Mouse (Mus musculus): ENCODE measurements around the gene F5. TPM values are rescaled to one million over a fixed set of nuclear protein-coding genes. Genes with fewer than 3 reads are reported as not detected.
"Not testable (repeated sequence)": the region's sequence is repeated elsewhere in the genome, so short reads cannot be mapped to it uniquely, and the experiment has no call there.

Gene F5
- polyA plus RNA-seq, 1 experiment = 15.1 TPM

DNA sequence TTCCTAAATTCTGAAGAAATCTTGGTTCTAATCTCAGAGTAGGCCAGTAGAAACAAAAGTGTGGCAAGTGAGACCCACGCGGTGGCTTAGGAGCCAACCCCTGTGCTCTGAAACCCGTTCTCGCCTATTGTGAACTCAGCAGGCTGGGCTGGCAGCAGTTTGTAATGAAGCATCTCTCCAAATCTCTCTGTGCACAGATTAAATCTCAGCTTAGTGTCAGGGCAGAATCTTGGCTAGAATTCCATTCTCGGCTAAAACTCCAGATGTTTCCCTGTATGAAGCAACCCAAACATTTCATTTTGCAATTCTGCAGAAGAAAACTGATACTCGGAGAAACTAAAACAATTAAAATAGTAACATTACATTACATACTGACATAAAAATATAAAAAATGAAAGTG, 63.9 kb downstream of the F5 start:
- H3K4me1 ChIP-seq = peaks cover 6% of the 10 kb centered on the region; the same call in 1 of the 2 replicates
- no peaks in the 10 kb centered on the region for H3K9me3 ChIP-seq

DNA sequence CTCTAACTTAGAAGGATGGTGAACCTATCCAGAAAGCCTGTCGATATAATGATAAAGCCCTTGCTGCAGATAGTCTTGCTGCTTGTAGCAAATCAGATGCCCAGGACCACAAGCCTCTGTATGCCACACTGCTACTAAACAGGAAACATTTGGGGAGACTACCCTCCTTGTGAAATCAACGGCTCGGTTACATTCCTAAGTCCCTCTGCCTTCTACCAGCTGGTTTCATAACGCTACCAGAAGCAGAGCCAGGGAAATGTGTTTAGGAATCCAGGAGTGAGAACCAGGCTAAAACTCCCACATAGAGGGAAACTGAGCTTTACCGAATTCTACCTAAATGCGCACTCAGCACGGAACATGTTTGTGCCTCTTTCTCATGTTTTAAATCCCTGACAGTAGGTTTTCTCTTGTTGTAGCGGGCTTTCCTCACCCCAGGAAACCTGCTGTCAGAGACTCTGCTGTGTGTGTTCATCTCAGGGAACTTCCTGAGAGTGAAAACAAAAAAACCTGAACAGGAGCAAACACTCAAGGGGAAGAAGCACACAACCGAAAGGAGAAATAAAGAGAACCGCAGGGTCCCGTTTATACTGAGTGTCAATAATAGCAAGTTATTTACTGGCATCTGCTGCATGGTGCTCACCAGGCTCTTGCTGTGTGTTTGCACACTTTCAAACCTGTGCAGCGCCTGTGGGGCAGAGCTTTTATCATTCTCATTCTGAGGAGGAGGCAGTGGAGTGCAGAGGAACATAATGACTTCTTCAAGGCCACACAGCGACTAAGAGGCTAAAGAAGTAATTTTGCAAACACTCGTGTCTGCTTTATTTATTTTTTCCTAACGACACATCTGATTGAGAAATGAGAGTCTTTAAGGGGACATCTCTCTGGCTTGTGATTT, 66.4 kb downstream of the F5 start:
- Histone ChIP-seq H3K9me3 (no peaks in the 10 kb centered on the region), H3K4me3 (replicated peaks) (no peak overlapping the region), H3K27me3 (replicated peaks) (no peaks in the 10 kb centered on the region), H3K36me3 (replicated peaks; ENCODE audit: low read length) (peaks cover 64% of the 10 kb centered on the region), H3K4me1 (peaks cover 6% of the 10 kb centered on the region; the same call in 1 of the 2 replicates)
- TF ChIP-seq FLI1 (IDR thresholded peaks at IDR 0.05; ENCODE audit: low read length) (no peak), GATA1 (IDR thresholded peaks at IDR 0.05; ENCODE audit: borderline replicate concordance, low read length) (no peak)

More for the DNA sequence above, 63.9 kb downstream of the F5 start:
- TF ChIP-seq FLI1 (IDR thresholded peaks at IDR 0.05; ENCODE audit: low read length) (no peak), GATA1 (IDR thresholded peaks at IDR 0.05; ENCODE audit: borderline replicate concordance, low read length) (no peak)
- Histone ChIP-seq H3K4me3 (replicated peaks) (no peak overlapping the region), H3K36me3 (replicated peaks; ENCODE audit: low read length) (peaks cover 88% of the 10 kb centered on the region), H3K27me3 (replicated peaks) (no peaks in the 10 kb centered on the region)

DNA sequence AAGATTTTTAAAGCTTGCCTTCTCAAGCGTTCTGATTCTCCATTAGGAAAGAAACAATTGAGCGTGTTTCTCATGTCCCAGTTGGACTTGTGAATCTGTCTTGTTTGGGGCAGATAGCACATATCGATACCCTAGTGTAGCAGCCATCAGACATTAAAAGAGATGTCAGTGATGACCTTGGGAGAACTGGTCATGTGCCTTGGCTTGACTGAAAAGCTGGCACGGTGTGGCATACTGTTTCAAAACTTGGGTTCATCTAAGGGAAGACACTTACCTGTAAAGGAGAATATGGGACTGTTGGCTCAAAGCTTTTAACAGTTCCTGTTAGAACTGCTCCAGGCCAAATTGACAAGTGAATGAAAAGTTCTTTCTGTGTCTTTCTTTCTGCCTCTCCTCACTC, 68.6 kb downstream of the F5 start:
- H3K4me1 ChIP-seq = peaks cover 6% of the 10 kb centered on the region; the same call in 1 of the 2 replicates
- no peaks in the 10 kb centered on the region for H3K27me3 ChIP-seq (replicated peaks)
- no peaks in the 10 kb centered on the region for H3K9me3 ChIP-seq
- H3K4me3 ChIP-seq (replicated peaks) = no peak overlapping the region
- TF ChIP-seq GATA1 (IDR thresholded peaks at IDR 0.05; ENCODE audit: borderline replicate concordance, low read length) (no peak), FLI1 (IDR thresholded peaks at IDR 0.05; ENCODE audit: low read length) (no peak)
- peaks cover 42% of the 10 kb centered on the region for H3K36me3 ChIP-seq (replicated peaks; ENCODE audit: low read length)

DNA sequence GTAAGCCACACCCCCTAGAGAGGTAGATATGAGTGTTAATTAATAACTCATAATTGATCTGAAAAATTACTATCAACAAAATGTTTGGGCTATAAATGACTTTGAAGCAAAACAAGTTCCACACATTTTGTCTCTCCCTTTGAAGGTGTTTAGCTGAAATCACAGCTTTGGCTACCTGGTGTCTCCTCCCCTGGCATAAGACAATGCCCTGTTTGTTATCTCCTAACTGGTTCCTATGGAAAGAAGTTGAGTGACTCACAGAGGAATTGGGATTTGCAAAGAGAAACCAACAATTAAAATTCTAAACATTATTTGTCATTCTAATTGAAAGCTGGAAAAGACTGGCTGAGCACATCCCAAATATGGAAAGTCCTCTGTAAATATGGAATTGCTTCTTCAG, 71.5 kb downstream of the F5 start:
- Histone ChIP-seq H3K36me3 (replicated peaks; ENCODE audit: low read length) (peaks cover 16% of the 10 kb centered on the region), H3K4me3 (replicated peaks) (no peak overlapping the region), H3K4me1 (no peaks in the 10 kb centered on the region; the same call in 1 of the 2 replicates), H3K27me3 (replicated peaks) (no peaks in the 10 kb centered on the region), H3K9me3 (no peaks in the 10 kb centered on the region)
- TF ChIP-seq GATA1 (IDR thresholded peaks at IDR 0.05; ENCODE audit: borderline replicate concordance, low read length) = no peak
- no peak for TF ChIP-seq FLI1 (IDR thresholded peaks at IDR 0.05; ENCODE audit: low read length)

DNA sequence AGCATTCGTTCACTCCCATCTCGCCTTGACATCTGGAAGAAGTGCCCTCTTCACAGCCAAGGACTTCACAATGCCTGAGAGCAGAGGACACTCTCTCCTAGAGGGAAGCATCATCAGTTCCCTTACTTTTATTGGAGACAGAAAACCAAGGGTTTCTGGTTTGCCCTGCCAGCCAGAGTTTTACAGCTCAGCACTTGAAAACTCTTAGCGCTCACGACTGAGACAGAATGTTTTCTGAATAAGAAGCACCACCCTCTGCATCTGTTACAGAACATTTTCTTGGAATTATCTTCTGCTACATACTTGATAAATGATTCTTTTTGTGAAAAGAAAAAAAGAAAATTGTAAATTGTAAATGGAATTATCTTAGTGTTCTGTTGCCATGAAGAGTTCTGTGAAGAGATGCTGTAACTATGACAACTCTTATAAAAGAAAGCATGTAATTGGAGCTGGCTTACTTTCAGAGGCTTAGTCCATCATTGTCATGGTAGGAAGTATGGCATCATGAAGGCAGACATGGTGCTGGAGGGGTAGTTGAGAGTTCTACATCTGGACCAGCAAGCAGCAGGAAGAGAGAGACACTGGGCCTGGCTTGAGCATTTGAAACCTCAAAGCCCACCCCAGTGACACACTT, 80.4 kb downstream of the F5 start:
- not testable (repeated sequence) for H3K36me3 ChIP-seq (replicated peaks; ENCODE audit: low read length); H3K9me3 ChIP-seq; H3K4me3 ChIP-seq (replicated peaks); H3K27me3 ChIP-seq (replicated peaks)
- H3K4me1 ChIP-seq = peaks cover 11% of the 10 kb centered on the region

DNA sequence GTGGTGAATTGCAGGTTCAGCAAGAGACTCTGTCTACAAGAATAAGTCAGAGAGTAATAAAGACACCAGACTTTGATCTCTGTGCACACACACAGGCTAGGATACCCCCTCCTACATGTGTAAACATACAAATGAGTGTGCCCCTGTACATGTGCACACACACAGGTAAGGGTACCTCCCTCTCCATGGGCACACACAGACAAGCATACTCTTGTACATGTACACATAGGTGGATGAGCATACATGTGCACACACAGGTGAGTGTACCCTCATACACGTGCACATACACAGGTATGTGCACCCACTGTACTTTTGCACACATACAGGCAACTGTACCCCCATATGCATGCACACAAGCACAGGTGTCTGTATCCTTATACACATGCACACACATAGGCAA, 81.8 kb downstream of the F5 start:
- H3K36me3 ChIP-seq (replicated peaks; ENCODE audit: low read length) = no peaks in the 10 kb centered on the region
- no peak for TF ChIP-seq GATA1 (IDR thresholded peaks at IDR 0.05; ENCODE audit: borderline replicate concordance, low read length)
- no peak for TF ChIP-seq FLI1 (IDR thresholded peaks at IDR 0.05; ENCODE audit: low read length)

DNA sequence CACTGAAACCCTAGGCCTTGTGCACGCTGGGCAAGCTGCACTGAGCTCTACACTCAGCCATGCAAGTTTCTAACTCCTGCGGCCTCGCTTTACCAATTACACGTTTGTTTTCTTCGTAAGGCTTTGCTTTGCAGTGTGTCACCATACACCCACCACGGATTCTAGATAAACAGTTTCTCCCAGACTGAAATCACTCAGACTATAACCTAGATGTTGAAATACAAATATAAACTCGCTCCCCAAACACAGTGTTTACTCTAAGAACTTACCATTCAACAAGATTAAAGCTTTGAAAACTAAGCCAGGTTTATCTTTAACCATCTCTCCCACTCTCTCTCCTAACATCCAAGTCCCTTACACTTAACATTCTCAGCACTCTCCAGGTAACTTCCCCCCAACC, 83.4 kb downstream of the F5 start:
- peaks cover 11% of the 10 kb centered on the region for H3K4me1 ChIP-seq
- no peaks in the 10 kb centered on the region for H3K36me3 ChIP-seq (replicated peaks; ENCODE audit: low read length)
- peaks cover 5% of the 10 kb centered on the region for H3K27me3 ChIP-seq (replicated peaks)
- no peak overlapping the region for H3K4me3 ChIP-seq (replicated peaks)
- no peaks in the 10 kb centered on the region for H3K9me3 ChIP-seq
- no peak for TF ChIP-seq GATA1 (IDR thresholded peaks at IDR 0.05; ENCODE audit: borderline replicate concordance, low read length)
- no peak for TF ChIP-seq FLI1 (IDR thresholded peaks at IDR 0.05; ENCODE audit: low read length)

More for the DNA sequence above, 81.8 kb downstream of the F5 start:
- no peaks in the 10 kb centered on the region for H3K9me3 ChIP-seq
- H3K27me3 ChIP-seq (replicated peaks) = peaks cover 4% of the 10 kb centered on the region
- H3K4me1 ChIP-seq = peaks cover 11% of the 10 kb centered on the region
- peak overlapping the region; percentile 34 for H3K4me3 ChIP-seq (replicated peaks)

DNA sequence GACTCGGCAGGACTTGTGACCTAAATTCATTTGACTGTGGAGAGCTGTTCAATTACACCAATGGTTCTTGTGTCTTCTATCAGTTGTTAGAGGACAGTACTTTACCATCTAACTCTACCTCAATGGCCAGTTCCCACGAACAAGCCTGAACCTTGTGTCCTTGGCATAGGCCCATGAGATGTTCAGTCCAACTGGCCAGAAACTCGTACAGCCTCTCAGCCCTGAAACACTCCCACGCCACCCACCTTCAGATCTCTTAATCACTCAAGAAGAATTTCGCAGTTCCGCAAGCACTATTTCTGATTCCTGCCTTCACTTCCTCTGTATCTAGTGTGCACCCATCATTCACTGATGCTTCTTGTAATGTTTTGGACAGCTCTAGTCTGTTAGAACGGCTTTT, 84.4 kb downstream of the F5 start:
- Histone ChIP-seq H3K4me1 (peaks cover 11% of the 10 kb centered on the region), H3K9me3 (no peaks in the 10 kb centered on the region), H3K36me3 (replicated peaks; ENCODE audit: low read length) (no peaks in the 10 kb centered on the region), H3K4me3 (replicated peaks) (no peak overlapping the region), H3K27me3 (replicated peaks) (peaks cover 5% of the 10 kb centered on the region)
- TF ChIP-seq GATA1 (IDR thresholded peaks at IDR 0.05; ENCODE audit: borderline replicate concordance, low read length) (no peak), FLI1 (IDR thresholded peaks at IDR 0.05; ENCODE audit: low read length) (no peak)

DNA sequence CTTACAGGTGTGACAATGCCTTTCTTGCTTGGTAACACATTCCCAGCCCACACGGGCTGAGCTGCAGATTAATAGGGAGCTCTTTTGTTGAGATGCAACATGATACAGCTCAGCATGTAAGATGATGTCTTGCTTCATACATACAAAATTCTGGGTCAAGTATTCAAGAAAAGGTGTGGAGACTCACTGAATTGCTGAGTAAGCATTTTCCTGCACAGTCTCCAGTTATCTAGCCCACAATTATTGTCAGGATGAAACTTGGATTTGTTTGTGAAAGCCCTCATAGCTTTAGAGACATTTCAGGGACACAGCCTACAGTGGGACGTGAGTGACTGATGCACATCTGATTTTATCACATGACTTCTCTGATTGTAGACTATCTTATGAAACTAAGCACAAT, 89.9 kb downstream of the F5 start:
- Histone ChIP-seq H3K27me3 (replicated peaks) (peaks cover 2% of the 10 kb centered on the region), H3K4me3 (replicated peaks) (no peak overlapping the region), H3K9me3 (no peaks in the 10 kb centered on the region), H3K36me3 (replicated peaks; ENCODE audit: low read length) (no peaks in the 10 kb centered on the region), H3K4me1 (no peaks in the 10 kb centered on the region)
- TF ChIP-seq FLI1 (IDR thresholded peaks at IDR 0.05; ENCODE audit: low read length) (no peak), GATA1 (IDR thresholded peaks at IDR 0.05; ENCODE audit: borderline replicate concordance, low read length) (no peak)

DNA sequence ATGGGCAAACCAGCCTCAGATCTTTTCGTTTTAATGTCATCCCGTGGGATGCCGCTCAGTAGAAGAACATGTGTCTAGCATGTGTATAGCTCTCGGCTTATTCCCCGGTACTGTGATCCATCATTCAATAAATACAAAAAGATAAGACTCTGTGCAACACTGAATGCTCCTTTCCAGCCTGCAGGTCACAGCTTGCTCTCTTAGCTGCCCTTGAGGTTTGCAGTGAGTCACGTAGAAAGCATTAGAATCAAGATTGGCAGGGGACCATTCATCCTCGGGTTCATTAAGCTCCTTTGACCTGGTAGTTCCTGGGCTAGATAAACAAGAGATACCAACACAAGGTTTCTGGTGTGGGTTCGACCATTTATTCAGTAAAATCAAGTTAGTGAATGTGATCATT, 91.2 kb downstream of the F5 start:
- peaks cover 2% of the 10 kb centered on the region for H3K27me3 ChIP-seq (replicated peaks)
- H3K4me3 ChIP-seq (replicated peaks) = no peak overlapping the region
- peaks cover 6% of the 10 kb centered on the region for H3K4me1 ChIP-seq
- no peaks in the 10 kb centered on the region for H3K9me3 ChIP-seq
- no peak for TF ChIP-seq GATA1 (IDR thresholded peaks at IDR 0.05; ENCODE audit: borderline replicate concordance, low read length)
- H3K36me3 ChIP-seq (replicated peaks; ENCODE audit: low read length) = no peaks in the 10 kb centered on the region
